Mouse (Mus musculus) embryo, embryonic 10 days (tissue): ENCODE results near the gene Nxnl2.
"Not testable (repeated sequence)": the region's sequence is repeated elsewhere in the genome, so short reads cannot be mapped to it uniquely, and the experiment has no call there.

Experiments
- DNase-seq: peaks from one replicate; pipeline ENCODE4 v3.0.0-alpha.2; 2015; ENCODE audit warnings: low spot score

Nxnl2 gene

GRCm38 (mm10) chr13:51179362-51179761, 8.5 kb downstream of the Nxnl2 start:
- DNase-seq = no peak

GRCm38 (mm10) chr13:51182236-51182635, 11.4 kb downstream of the Nxnl2 start:
- no peak for DNase-seq

GRCm38 (mm10) chr13:51184896-51185295, 14.1 kb downstream of the Nxnl2 start:
- DNase-seq = no peak

GRCm38 (mm10) chr13:51190336-51190735, 19.5 kb downstream of the Nxnl2 start:
- no peak for DNase-seq

GRCm38 (mm10) chr13:51191416-51192140, 20.8 kb downstream of the Nxnl2 start:
- DNase-seq = peak; percentile 23

GRCm38 (mm10) chr13:51193893-51194292, 23.1 kb downstream of the Nxnl2 start:
- DNase-seq = no peak

DNA sequence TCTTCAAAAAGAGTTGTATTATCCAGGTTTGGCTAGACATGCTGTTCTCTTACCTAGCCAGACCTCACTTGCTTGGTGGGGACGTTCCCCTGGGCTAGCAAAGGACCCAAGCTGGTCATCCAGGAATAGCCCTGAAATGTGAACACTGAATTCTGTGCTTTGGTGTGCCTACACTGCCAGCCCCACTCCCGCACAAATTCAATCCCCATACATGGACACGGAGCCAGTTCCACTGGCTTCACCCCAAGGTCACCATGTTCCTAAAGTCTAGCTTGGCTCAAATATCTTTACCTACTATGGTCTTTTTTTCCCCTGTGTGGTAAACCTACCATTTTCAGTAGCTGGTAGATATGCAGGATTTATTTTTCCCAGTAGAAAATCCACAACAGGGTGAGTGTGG, 26.9 kb downstream of the Nxnl2 start:
- no peak for DNase-seq

GRCm38 (mm10) chr13:51198186-51198585, 27.4 kb downstream of the Nxnl2 start:
- no peak for DNase-seq

DNA sequence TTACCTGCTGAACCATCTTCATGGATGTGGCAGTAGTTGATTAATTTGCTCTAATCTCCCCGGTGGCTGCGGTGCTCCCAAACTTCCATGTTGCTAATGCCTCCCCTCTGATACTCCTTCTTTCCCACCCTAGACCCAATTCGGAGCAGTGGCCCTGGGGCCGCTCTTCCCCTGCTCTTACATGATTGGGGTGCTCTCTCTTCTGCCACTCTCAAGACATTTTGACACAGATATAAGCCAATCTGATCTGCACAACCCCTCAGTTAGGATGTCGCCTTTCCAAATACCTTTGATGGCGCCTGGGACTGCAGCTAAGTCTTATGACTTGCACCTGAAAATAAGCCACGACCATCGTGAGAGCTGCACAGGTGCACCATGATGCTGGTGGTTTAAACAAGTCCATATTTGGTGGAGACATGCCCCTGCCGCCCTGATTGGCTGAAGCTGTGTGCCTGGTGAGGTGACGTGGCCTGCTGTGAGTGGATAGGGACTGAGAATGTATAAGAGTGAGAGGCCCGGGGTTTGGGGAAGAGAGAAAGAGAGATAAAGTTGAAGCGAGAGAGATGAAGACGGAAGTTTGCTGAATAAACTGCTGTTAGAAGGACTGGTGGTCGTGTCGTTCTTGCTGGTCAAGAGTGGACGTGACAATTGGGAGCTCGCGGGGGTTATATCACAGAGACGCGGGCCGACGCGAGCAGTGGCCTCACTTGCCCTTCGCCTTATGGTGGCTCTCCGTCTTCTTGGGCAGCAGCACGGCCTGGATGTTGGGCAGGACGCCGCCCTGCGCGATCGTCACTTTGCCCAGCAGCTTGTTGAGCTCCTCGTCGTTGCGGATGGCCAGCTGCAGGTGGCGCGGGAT, 31.4 kb downstream of the Nxnl2 start:
- not testable (repeated sequence) for DNase-seq

DNA sequence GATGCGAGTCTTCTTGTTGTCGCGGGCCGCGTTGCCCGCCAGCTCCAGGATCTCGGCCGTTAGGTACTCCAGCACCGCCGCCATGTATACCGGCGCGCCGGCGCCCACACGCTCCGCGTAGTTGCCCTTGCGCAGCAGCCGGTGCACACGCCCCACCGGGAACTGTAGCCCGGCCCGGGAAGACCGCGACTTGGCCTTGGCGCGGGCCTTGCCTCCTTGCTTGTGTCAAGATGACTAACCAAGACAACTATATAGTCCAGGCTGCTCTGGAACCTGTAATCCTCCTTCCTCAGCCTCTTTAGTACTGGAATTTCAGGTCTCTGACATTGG, 32.0 kb downstream of the Nxnl2 start:
- not testable (repeated sequence) for DNase-seq

DNA sequence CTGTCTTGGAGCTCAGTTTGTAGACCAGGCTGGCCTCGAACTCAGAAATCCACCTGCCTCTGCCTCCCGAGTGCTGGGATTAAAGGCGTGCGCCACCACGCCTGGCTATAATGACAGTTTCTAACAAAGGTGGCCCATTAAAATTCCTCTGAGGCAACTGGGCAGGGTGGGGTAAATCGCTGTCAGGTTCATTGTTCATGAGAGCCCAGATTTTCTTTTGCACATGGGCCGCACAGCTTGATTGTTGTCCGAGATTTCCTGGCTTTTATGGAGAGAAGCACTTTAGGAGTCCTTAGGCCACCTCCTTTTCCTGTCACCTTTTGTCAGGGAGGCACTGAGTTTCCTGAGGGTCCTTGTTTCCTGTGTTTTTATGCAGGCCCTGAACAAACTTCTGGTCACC, 32.6 kb downstream of the Nxnl2 start:
- DNase-seq = no peak

DNA sequence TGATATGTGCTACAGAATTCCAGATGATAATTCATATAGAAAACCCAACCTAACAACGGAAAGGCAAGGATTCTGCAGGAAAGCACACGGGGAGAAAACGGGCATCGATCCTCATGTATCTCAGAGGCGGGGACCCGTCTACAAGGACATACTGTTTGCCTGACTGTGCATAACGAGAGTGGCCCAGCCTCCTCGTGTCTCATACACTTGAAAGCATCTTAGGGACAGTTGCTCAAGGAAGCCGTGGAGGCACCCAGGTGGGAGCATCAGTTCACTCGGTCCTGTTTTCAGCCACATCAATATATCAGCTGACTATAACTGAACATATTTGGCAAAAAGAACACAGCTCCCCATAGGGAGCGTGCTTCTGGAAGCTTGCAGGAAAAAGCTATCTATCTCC, 33.3 kb downstream of the Nxnl2 start:
- DNase-seq = not testable (repeated sequence)

DNA sequence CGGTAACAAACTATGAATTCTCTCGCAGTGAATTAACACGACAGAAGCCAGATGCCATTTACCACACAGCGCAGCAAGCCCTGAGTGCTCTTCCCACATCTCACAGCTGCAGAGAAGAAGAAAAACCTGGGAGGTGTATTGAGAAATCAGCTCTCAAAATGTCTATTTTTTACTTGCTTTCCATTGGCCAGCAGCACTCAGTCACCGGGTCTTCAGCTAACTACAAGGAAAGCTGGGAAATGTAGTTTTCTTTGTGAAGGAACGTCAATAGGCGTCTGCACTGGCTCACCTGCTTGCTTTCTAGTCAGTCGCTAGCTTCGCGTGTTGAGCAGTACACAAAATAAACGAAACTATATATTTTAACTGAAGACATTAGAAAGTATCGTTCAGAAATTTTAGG, 37.1 kb downstream of the Nxnl2 start:
- DNase-seq = peak; percentile 57

- peak; percentile 76 for DNase-seq
Observed at GRCm38 (mm10) chr13:51208378-51209100, 37.7 kb downstream of the Nxnl2 start.

DNA sequence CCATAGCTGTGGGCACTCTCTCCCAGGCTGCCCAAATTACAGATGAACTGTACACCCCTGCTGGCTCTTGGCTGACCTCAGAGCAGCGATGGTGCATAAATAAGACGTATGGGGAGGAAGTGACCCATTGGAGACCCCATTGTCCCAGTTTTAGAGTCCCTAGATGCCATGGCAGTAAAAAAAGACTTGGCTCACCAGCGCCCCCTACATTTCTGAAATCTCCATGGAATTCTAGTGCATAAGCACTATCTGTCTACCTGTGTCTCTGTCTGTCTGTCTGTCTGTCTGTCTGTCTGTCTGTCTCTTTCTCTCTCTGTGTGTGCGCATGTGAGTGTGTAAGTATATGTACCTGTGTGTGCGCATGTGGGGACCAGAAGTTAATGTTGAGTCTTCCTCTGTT, 39.8 kb downstream of the Nxnl2 start:
- DNase-seq = no peak

DNA sequence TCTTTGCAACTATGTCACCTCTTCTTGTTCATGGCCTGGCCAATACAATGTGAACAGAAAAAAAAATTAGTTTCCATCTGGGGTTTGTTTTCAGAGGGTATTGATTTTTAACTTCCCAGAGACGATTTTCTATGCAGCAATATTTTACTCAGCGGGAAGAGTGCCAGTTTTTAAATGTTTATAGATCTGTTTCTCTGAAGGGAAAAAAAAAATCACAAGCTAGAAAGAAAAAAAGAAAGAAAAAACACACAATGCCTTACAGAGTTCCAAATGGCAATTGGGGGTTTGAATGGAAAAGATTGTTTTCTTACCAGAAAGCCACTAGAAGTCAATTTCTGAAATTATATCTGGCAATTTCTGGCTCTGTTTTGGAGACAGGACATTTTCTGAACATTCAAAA, 43.9 kb downstream of the Nxnl2 start:
- DNase-seq = no peak

GRCm38 (mm10) chr13:51220897-51221296, 50.1 kb downstream of the Nxnl2 start:
- DNase-seq = no peak

DNA sequence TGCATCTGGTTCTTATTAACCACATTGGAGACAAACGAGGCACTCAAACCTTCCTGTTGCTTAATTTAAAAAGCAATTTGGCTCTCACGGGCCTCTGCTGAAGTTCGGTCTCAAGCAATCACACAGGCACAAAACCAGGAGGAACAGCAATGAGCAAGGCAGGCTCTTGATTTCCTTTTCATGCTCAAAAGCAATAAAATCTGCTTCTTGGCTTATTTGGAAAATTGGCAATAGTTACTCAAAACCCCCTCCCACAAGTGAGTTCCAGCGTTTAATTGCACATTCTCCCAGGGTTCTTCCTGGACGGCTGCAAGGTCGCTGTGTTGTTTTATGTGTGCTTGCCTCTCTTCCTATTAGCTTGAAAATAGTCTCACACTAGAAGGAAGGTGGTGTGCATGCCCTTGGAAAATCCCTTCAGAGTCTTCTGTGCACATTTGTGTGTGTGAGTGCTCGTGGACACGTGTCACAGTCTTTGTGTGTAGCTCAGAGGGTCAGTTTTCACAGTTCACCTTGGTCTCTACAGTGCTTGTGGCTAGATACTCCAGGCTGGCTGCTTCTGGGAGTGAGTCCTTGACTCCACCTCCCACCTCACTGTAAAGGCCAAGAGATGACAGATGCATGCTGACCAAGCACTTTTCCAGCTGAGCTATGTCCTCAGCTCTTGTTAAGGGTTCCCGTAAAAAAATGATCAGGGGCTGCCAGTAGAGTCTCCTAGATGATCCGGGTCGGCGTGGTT, 50.8 kb downstream of the Nxnl2 start:
- peak; percentile 33 for DNase-seq
